Mouse (Mus musculus) CH12.LX (cell line): Measurements from ENCODE around the gene Aven. TPM values are rescaled to one million over a fixed set of nuclear protein-coding genes. Genes with fewer than 3 reads are reported as not detected.

Source experiments
- DNase-seq: peaks from one replicate; pipeline ENCODE4 v3.0.0-alpha.2; 2013; ENCODE audit errors: extremely low read depth
- H3K27ac ChIP-seq: 2 replicates; pipeline ENCODE4 v1.5.1; 2012; ENCODE audit warnings: low read depth, mild to moderate bottlenecking, control low read depth, moderate library complexity; ENCODE audit not compliant: insufficient read depth
- H3K27me3 ChIP-seq: replicated peaks from 2 replicates; pipeline ENCODE3; 2012; ENCODE audit warnings: inconsistent platforms
- H3K36me3 ChIP-seq, 2 experiments: replicated peaks in 1 of 2; 2 replicates each; pipeline versions ENCODE3 to v1.6.1; 2012; ENCODE audit warnings: inconsistent platforms in 1 of 2, low read length in 1 of 2, mild to moderate bottlenecking in 1 of 2, mixed read lengths in 1 of 2, moderate library complexity in 1 of 2; ENCODE audit not compliant: control insufficient read depth in 1 of 2, insufficient read depth in 1 of 2
- H3K4me1 ChIP-seq, 2 experiments: 2 replicates each; pipeline ENCODE4 v1.6.1; 2012; ENCODE audit warnings: inconsistent platforms in 1 of 2, moderate library complexity in 1 of 2; ENCODE audit not compliant: insufficient read depth in 2 of 2, control insufficient read depth in 1 of 2
- H3K4me2 ChIP-seq: 2 replicates; pipeline ENCODE4 v1.6.1; 2012; ENCODE audit warnings: low read depth, mild to moderate bottlenecking, control low read depth; ENCODE audit not compliant: poor library complexity, insufficient read depth, severe bottlenecking
- H3K4me3 ChIP-seq, 3 experiments: fragments of 150-350 bp in 1 of 3; sonication (generic) in 1 of 3; replicated peaks in 1 of 3; 2 replicates each; pipeline versions ENCODE3 to v1.5.1; 2011 to 2012; ENCODE audit warnings: low read depth in 2 of 3, low read length in 2 of 3, mild to moderate bottlenecking in 2 of 3, moderate library complexity in 2 of 3, control low read depth in 1 of 3, improper control_type of control experiment in 1 of 3, inconsistent platforms in 1 of 3, mixed read lengths in 1 of 3; ENCODE audit not compliant: poor library complexity in 1 of 3
- H3K79me2 ChIP-seq: replicated peaks from 2 replicates; pipeline ENCODE4 v1.6.1; 2012; ENCODE audit warnings: mild to moderate bottlenecking, moderate library complexity; ENCODE audit not compliant: control insufficient read depth, poor library complexity, insufficient read depth, severe bottlenecking; ENCODE audit errors: extremely low read depth
- H3K9ac ChIP-seq: 2 replicates; pipeline ENCODE4 v1.6.1; 2012; ENCODE audit warnings: low read depth, mild to moderate bottlenecking, control low read depth, moderate library complexity; ENCODE audit not compliant: insufficient read depth
- H3K9me3 ChIP-seq: replicated peaks from 2 replicates; pipeline ENCODE3; 2012; ENCODE audit warnings: low read length, inconsistent platforms, mixed read lengths
- BHLHE40 ChIP-seq: IDR thresholded peaks from 2 replicates; pipeline ENCODE4 v1.6.1; 2011; ENCODE audit warnings: mild to moderate bottlenecking, low read depth, low read length, improper control_type of control experiment
- CHD1 ChIP-seq: IDR thresholded peaks from 2 replicates; pipeline ENCODE4 v1.6.1; 2012; ENCODE audit warnings: low read depth, low read length, improper control_type of control experiment, inconsistent platforms
- CHD2 ChIP-seq: IDR thresholded peaks from 2 replicates; pipeline ENCODE4 v1.6.1; 2011; ENCODE audit warnings: low read length, improper control_type of control experiment
- E2F4 ChIP-seq: IDR thresholded peaks from 2 replicates; pipeline ENCODE4 v1.6.1; 2011; ENCODE audit warnings: low read depth, low read length, improper control_type of control experiment; ENCODE audit not compliant: insufficient replicate concordance
- ELF1 ChIP-seq: IDR thresholded peaks from 2 replicates; pipeline ENCODE4 v1.6.1; 2014; ENCODE audit warnings: low read depth, mild to moderate bottlenecking, inconsistent platforms, low read length, improper control_type of control experiment
- EP300 ChIP-seq: IDR thresholded peaks from 2 replicates; pipeline ENCODE4 v1.6.1; 2011; ENCODE audit warnings: low read length, improper control_type of control experiment
- GABPA ChIP-seq: IDR thresholded peaks from 2 replicates; pipeline ENCODE4 v1.6.1; 2012; ENCODE audit warnings: low read depth, low read length, improper control_type of control experiment, inconsistent platforms; ENCODE audit not compliant: insufficient replicate concordance
- IRF4 ChIP-seq: IDR thresholded peaks from 2 replicates; pipeline ENCODE4 v1.6.1; 2014; ENCODE audit warnings: low read depth, mild to moderate bottlenecking, inconsistent platforms, low read length, improper control_type of control experiment
- JUN ChIP-seq: IDR thresholded peaks from 2 replicates; pipeline ENCODE4 v1.6.1; 2011; ENCODE audit warnings: low read depth, mild to moderate bottlenecking, low read length, improper control_type of control experiment, moderate library complexity; ENCODE audit not compliant: insufficient read depth
- MAX ChIP-seq: IDR thresholded peaks from 2 replicates; pipeline ENCODE4 v1.6.1; 2011; ENCODE audit warnings: low read length, improper control_type of control experiment
- MXI1 ChIP-seq: IDR thresholded peaks from 2 replicates; pipeline ENCODE4 v1.6.1; 2011; ENCODE audit warnings: mild to moderate bottlenecking, low read depth, low read length, improper control_type of control experiment
- NRF1 ChIP-seq: IDR thresholded peaks from 2 replicates; pipeline ENCODE4 v1.6.1; 2014; ENCODE audit warnings: low read depth, mild to moderate bottlenecking, inconsistent platforms, low read length, improper control_type of control experiment, moderate library complexity
- RAD21 ChIP-seq: IDR thresholded peaks from 2 replicates; pipeline ENCODE4 v1.6.1; 2011; ENCODE audit warnings: low read depth, mild to moderate bottlenecking, low read length, improper control_type of control experiment, moderate library complexity
- UBTF ChIP-seq: IDR thresholded peaks from 2 replicates; pipeline ENCODE4 v1.6.1; 2012; ENCODE audit warnings: low read depth, mild to moderate bottlenecking, inconsistent platforms, low read length, improper control_type of control experiment, moderate library complexity
- ZC3H11A ChIP-seq: IDR thresholded peaks from 2 replicates; pipeline ENCODE4 v1.6.1; 2012; ENCODE audit warnings: low read depth, mild to moderate bottlenecking, inconsistent platforms, low read length, improper control_type of control experiment
- ZKSCAN1 ChIP-seq: IDR thresholded peaks from 2 replicates; pipeline ENCODE4 v1.6.1; 2012; ENCODE audit warnings: low read depth, inconsistent platforms, low read length, improper control_type of control experiment, borderline replicate concordance
- dilution Hi-C: fragments of 300-500 bp; cut with MboI; formaldehyde crosslinking; loops from 2 replicates; pipeline ENCODE4 v1.14.3; 2020; ENCODE audit warnings: low sequenced_read_pairs; ENCODE audit not compliant: extremely low pct_unique_long_range_greater_than_20kb, extremely low pct_ligation_motif_present
- in situ Hi-C: fragments of 300-500 bp; cut with MboI; formaldehyde crosslinking; loops from 3 replicates; pipeline ENCODE4 v1.14.3; 2019; ENCODE audit warnings: low sequenced_read_pairs, low pct_ligation_motif_present, low pct_unique_long_range_greater_than_20kb, mixed read lengths
- polyA plus RNA-seq: library from polyadenylated mRNA; unstranded; fragments of >175 nt; gene quantifications from 2 replicates; pipeline ENCODE4 v1.2.1, GENCODE M21; 2012; ENCODE audit warnings: low read depth; ENCODE audit not compliant: insufficient read length
- total RNA-seq, 2 experiments: library from RNA; depleted of rRNA; stranded (reverse); fragments of 300-350 nt in 1 of 2; fragments of >200 nt in 1 of 2; gene quantifications; 2 replicates each; pipeline ENCODE4 v1.2.3; 2012 to 2014

The Aven gene
- total and polyA plus RNA-seq, 3 experiments, result 21.2 to 44.3 (median 33.9) TPM

- no peaks in the 10 kb centered on the region for H3K4me1 ChIP-seq
- H3K36me3 ChIP-seq, result no peaks in the 10 kb centered on the region
- in situ Hi-C loops, result no loop called here
- H3K27ac ChIP-seq, result no peak overlapping the region
- no peak for DNase-seq
- no peaks in the 10 kb centered on the region for H3K27me3 ChIP-seq
- no peak overlapping the region for H3K4me3 ChIP-seq
- dilution Hi-C loops, result no loop called here
- TF ChIP-seq EP300, result no peak
- TF ChIP-seq CHD1, result no peak
- TF ChIP-seq MAX, result no peak
- TF ChIP-seq ZKSCAN1, result no peak
- TF ChIP-seq MXI1, result no peak
- no peak for TF ChIP-seq E2F4
- no peak overlapping the region for H3K4me2 ChIP-seq
- no peak overlapping the region for H3K9ac ChIP-seq
- H3K79me2 ChIP-seq, result no peaks in the 10 kb centered on the region
- H3K9me3 ChIP-seq, result no peaks in the 10 kb centered on the region
These were observed 9.5 kb upstream of the Aven start for GRCm38 (mm10) chr2:112483334-112483651.

DNA sequence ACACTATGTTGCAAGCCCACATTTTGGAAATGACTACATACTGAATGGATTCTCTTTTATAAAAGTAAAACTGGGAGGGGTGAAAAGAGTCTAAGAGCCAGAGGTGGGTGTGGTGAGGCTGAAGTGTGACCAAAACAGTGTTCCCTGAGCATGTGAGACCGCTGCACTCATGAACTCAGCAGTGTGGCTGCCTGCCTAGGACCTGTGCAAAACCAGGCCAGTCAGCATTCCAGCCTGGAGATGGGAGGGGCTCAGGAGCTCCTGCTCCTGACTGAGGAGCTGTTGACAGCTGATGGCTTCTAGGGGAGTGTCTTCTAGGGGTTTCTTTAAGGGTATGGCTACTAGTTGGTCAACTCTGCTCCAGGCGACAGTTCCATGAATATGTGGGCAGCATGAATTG is 7.9 kb upstream of the Aven start:
- no peak overlapping the region for H3K4me2 ChIP-seq
- no peak overlapping the region for H3K4me3 ChIP-seq
- TF ChIP-seq NRF1, result no peak
- TF ChIP-seq ZKSCAN1, result no peak
- no peak for TF ChIP-seq ZC3H11A
- no peak for TF ChIP-seq RAD21
- TF ChIP-seq GABPA, result no peak
- TF ChIP-seq JUN, result no peak
- no peak for TF ChIP-seq CHD2
- no peak for TF ChIP-seq IRF4
- no peak for TF ChIP-seq CHD1
- TF ChIP-seq BHLHE40, result no peak
- TF ChIP-seq UBTF, result no peak
- no peak for TF ChIP-seq MAX
- TF ChIP-seq MXI1, result no peak
- no peak for TF ChIP-seq ELF1
- in situ Hi-C loops, result no loop called here
- H3K9me3 ChIP-seq, result no peaks in the 10 kb centered on the region
- no peak overlapping the region for H3K9ac ChIP-seq
- no peaks in the 10 kb centered on the region for H3K79me2 ChIP-seq
- dilution Hi-C loops, result no loop called here
- H3K27me3 ChIP-seq, result no peaks in the 10 kb centered on the region
- H3K36me3 ChIP-seq, result no peaks in the 10 kb centered on the region
- no peak for DNase-seq
- no peaks in the 10 kb centered on the region for H3K4me1 ChIP-seq
- H3K27ac ChIP-seq, result no peak overlapping the region
